Mouse (Mus musculus) G1E (cell line): ENCODE measurements at regions not wholly inside any gene's neighbourhood (a gene's known extent, or its start where the extent isn't known, plus 50 kb on each side); places are given as distances from the start of the nearest gene placed in this dataset.

Source experiments
- CTCF ChIP-seq: IDR thresholded peaks from 2 replicates; pipeline ENCODE4 v1.5.1; 2012; ENCODE audit warnings: low read depth, low read length, inconsistent platforms, mixed read lengths
- GATA1 ChIP-seq: IDR thresholded peaks from 2 replicates; pipeline ENCODE4 v1.6.1; 2012; ENCODE audit warnings: borderline replicate concordance, low read length, inconsistent platforms, mixed read lengths
- TAL1 ChIP-seq: conservative IDR thresholded peaks from 2 replicates; pipeline ENCODE4 v1.6.1; 2012; ENCODE audit warnings: low read depth, low read length, inconsistent platforms, mixed read lengths

GRCm38 (mm10) chr3:21530862-21531261 is 545.6 kb upstream of the Tbl1xr1 start:
- TF ChIP-seq CTCF (no peak), GATA1 (no peak), TAL1 (no peak)
